Mouse (Mus musculus) brain, embryonic 14.5 days (tissue): ENCODE data around the gene Cmtr2. TPM values are rescaled to one million over a fixed set of nuclear protein-coding genes. Genes with fewer than 3 reads are reported as not detected.

Source experiments
- DNase-seq: peaks from one replicate; pipeline ENCODE4 v3.0.0-alpha.2; 2011; ENCODE audit warnings: low read depth
- CTCF ChIP-seq: fragments of 200-500 bp; IDR thresholded peaks from 2 replicates; pipeline ENCODE4 v1.5.1; 2012; ENCODE audit warnings: inconsistent platforms, mild to moderate bottlenecking, moderate library complexity, borderline replicate concordance; ENCODE audit not compliant: insufficient read depth, insufficient read length; ENCODE audit errors: extremely low read depth
- POLR2A ChIP-seq: fragments of 200-500 bp; IDR thresholded peaks from 2 replicates; pipeline ENCODE4 v1.6.1; 2012; ENCODE audit warnings: mild to moderate bottlenecking, inconsistent platforms, borderline replicate concordance; ENCODE audit not compliant: poor library complexity, insufficient read depth, insufficient read length, severe bottlenecking; ENCODE audit errors: extremely low read depth
- polyA plus RNA-seq: library from polyadenylated mRNA; depleted of rRNA; stranded (reverse); fragments of >200 nt; gene quantifications from 2 replicates; pipeline ENCODE4 v1.2.3, GENCODE M21; 2012

The Cmtr2 gene
- polyA plus RNA-seq, 1 experiment: 13.3 TPM

DNA sequence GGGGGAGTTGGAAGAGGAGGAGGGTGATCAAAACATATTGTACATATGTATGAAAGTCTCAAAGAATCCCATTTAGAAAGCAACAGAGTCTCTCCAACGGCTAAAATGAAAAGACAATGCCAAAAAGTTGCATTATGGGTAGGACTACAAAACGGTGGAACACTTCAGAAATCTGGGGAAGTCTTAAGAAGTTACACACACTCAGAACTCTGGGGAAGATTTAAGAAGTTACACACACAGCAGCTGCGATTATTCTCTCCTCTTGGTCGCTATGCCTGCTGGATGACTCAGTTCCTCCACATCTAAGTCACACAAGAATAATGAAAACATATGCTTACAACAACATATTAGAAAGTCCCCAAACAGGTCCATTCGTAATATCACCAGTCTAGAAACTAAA, 788 bp downstream of the Cmtr2 start:
- no peak for TF ChIP-seq POLR2A
- TF ChIP-seq CTCF: no peak

GRCm38 (mm10) chr8:110217198-110217597, 1.7 kb downstream of the Cmtr2 start:
- TF ChIP-seq CTCF (no peak), POLR2A (no peak)
- DNase-seq: no peak

More for the DNA sequence above, 788 bp downstream of the Cmtr2 start:
- DNase-seq: no peak

GRCm38 (mm10) chr8:110217681-110218131, 2.2 kb downstream of the Cmtr2 start:
- TF ChIP-seq CTCF (no peak), POLR2A (peak; percentile 44; the same call in 1 of the 2 replicates)
- peak; percentile 100 for DNase-seq

DNA sequence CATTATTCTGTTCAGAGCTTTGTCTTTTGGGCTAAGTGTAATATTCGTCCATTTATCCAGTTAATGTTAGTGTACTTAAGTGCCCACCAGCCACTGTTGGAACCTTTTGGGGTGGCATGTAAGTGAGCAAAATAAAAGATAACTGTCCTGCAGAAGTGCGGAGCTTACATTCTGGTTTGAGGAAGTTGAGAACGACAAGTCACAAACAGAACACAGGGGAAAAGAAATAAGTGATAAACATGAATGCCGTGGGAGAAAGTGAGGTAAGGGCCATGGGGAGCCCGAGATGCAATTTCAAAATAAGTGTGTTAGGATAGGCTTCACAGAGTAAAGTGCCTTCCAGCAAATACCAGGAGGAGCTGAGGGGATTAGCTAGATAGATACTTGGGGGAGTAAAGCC, 3.0 kb downstream of the Cmtr2 start:
- DNase-seq: no peak
- TF ChIP-seq POLR2A: no peak

- no peak for TF ChIP-seq CTCF
- no peak for TF ChIP-seq POLR2A
- no peak for DNase-seq
These were observed 5.5 kb downstream of the Cmtr2 start for GRCm38 (mm10) chr8:110220936-110221335.

DNA sequence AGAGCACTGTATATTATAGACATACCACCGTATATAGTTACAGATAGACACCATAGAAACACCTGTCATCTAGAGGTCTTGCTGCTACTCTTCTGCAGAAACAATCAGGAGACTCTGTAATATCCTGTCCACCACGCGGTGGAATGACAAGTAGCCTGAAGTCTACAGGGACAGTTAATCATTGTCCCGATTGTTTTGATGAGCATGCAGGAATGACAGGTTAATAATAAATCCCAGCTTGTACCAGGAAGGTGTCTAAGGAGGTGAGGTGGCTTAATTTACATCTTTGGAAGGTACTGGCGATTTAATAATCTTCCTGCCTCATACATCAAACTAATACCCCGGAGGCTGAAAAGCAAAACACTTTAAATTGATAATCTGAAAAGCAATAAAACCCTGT, 15.3 kb downstream of the Cmtr2 start:
- DNase-seq: peak; percentile 25
- TF ChIP-seq CTCF (no peak), POLR2A (no peak)

- DNase-seq: peak; percentile 79
- TF ChIP-seq CTCF: no peak
These were observed 27.1 kb downstream of the Cmtr2 start for GRCm38 (mm10) chr8:110242278-110243177.

DNA sequence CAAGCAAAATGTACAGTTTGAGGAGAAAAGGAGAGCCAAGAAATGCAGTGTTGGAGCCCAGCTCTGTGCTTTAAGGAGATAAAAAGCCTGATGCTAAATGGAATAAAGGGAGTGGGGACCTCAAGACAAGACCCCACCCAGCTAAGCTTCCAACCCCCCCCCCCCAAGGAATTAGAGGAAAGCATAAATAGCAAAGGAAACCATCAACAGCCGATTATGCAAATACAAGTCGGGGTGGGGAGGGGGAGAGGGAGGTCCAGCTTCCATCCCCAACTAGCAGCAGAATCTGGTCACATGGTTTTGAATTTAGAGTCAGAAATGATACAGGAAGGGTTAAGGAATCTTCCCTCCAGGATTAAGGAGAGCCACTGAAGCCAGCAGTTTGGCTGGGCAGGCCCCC, 29.1 kb downstream of the Cmtr2 start:
- DNase-seq: no peak
- TF ChIP-seq CTCF: no peak
- no peak for TF ChIP-seq POLR2A

- no peak for TF ChIP-seq POLR2A
- TF ChIP-seq CTCF: no peak
- DNase-seq: no peak
These were observed 31.8 kb downstream of the Cmtr2 start for GRCm38 (mm10) chr8:110247238-110247637.

GRCm38 (mm10) chr8:110253986-110254385, 38.5 kb downstream of the Cmtr2 start:
- no peak for DNase-seq
- TF ChIP-seq CTCF (no peak), POLR2A (no peak)

GRCm38 (mm10) chr8:110265796-110266305, 50.4 kb downstream of the Cmtr2 start:
- no peak for DNase-seq
- TF ChIP-seq POLR2A (no peak), CTCF (no peak)

- DNase-seq: peak; percentile 95
- no peak for TF ChIP-seq POLR2A
- no peak for TF ChIP-seq CTCF
These were observed 51.3 kb downstream of the Cmtr2 start, which contains the start of gene Hydin for GRCm38 (mm10) chr8:110266741-110267140. Gene Hydin (plus strand): TSS chr8:110266977.

DNA sequence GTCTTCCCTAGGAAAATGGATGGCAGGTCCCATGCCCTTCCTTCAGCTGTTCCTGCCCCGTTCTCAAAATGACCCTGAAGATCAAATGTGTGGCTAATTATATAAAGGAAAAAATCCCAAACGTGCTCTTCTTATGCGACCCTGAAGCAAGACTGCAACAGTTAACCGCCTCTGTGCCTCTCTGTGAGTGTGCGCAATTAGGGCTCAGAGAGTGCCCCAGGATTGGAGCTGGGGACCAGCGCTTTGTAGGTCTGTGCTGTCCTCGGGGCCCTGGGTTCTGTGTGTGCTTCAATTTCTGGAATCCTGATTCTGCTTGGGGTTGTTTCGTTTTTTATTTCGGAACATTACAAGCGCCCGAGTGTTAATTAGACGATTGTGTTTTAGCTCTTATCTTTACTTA, 51.8 kb downstream of the Cmtr2 start:
- DNase-seq: no peak
- TF ChIP-seq CTCF (no peak), POLR2A (no peak)
